Mouse (Mus musculus) right cerebral cortex, postnatal 25 days (tissue): ENCODE data around the gene Adamts2.

ENCODE experiments used
- DNase-seq: peaks from one replicate; pipeline ENCODE4 v3.0.0; 2022

Gene Adamts2

GRCm38 (mm10) chr11:50601641-50602355 is at the start of gene Adamts2:
TSS of gene Adamts2 (plus strand) at chr11:50602084.
- peak; percentile 73 for DNase-seq

- DNase-seq = no peak
Measured at GRCm38 (mm10) chr11:50557064-50557463, 44.8 kb upstream of the Adamts2 start.

- DNase-seq = no peak
Measured at GRCm38 (mm10) chr11:50559108-50559507, 42.8 kb upstream of the Adamts2 start.

GRCm38 (mm10) chr11:50565466-50566211 is 36.2 kb upstream of the Adamts2 start:
- no peak for DNase-seq

GRCm38 (mm10) chr11:50571448-50571847 is 30.4 kb upstream of the Adamts2 start:
- DNase-seq = no peak

GRCm38 (mm10) chr11:50576521-50576920 is 25.4 kb upstream of the Adamts2 start:
- no peak for DNase-seq

GRCm38 (mm10) chr11:50587026-50587425 is 14.9 kb upstream of the Adamts2 start:
- DNase-seq = peak; percentile 50

- DNase-seq = no peak
Measured at GRCm38 (mm10) chr11:50587787-50588186, 14.1 kb upstream of the Adamts2 start.

- no peak for DNase-seq
Measured at GRCm38 (mm10) chr11:50589060-50589459, 12.8 kb upstream of the Adamts2 start.

- peak; percentile 41 for DNase-seq
Measured at GRCm38 (mm10) chr11:50591053-50591452, 10.8 kb upstream of the Adamts2 start.

GRCm38 (mm10) chr11:50592892-50593553 is 8.9 kb upstream of the Adamts2 start:
- no peak for DNase-seq

- no peak for DNase-seq
Measured at GRCm38 (mm10) chr11:50596571-50596970, 5.3 kb upstream of the Adamts2 start.

GRCm38 (mm10) chr11:50599156-50599555 is 2.7 kb upstream of the Adamts2 start:
- no peak for DNase-seq

GRCm38 (mm10) chr11:50602356-50603081 is 635 bp downstream of the Adamts2 start:
- peak; percentile 40 for DNase-seq

GRCm38 (mm10) chr11:50603082-50603910 is 1.4 kb downstream of the Adamts2 start:
- DNase-seq = peak; percentile 43

- DNase-seq = no peak
Measured at GRCm38 (mm10) chr11:50604371-50604770, 2.5 kb downstream of the Adamts2 start.

- DNase-seq = no peak
Measured at GRCm38 (mm10) chr11:50611181-50611580, 9.3 kb downstream of the Adamts2 start.

- DNase-seq = no peak
Measured at GRCm38 (mm10) chr11:50617015-50617543, 15.2 kb downstream of the Adamts2 start.

- DNase-seq = no peak
Measured at GRCm38 (mm10) chr11:50620926-50621325, 19.0 kb downstream of the Adamts2 start.

- no peak for DNase-seq
Measured at GRCm38 (mm10) chr11:50621364-50621763, 19.5 kb downstream of the Adamts2 start.

- no peak for DNase-seq
Measured at GRCm38 (mm10) chr11:50622238-50622726, 20.4 kb downstream of the Adamts2 start.

- DNase-seq = no peak
Measured at GRCm38 (mm10) chr11:50623806-50624205, 21.9 kb downstream of the Adamts2 start.
